Mouse (Mus musculus) mouse embryonic stem cell (cell line): ENCODE measurements around the gene Abcb9.
"Not testable (repeated sequence)": the region's sequence is repeated elsewhere in the genome, so short reads cannot be mapped to it uniquely, and the experiment has no call there.

Experiments used
- in situ Hi-C, 2 experiments: fragments of 300-500 bp; cut with MboI; formaldehyde crosslinking; loops; 1 replicate in 1 of 2; 3 replicates in 1 of 2; pipeline ENCODE4 v1.14.3; 2019 to 2020; ENCODE audit warnings: low sequenced_read_pairs in 2 of 2, low pct_unique_long_range_greater_than_20kb in 1 of 2, mixed read lengths in 1 of 2; ENCODE audit not compliant: unreplicated experiment in 1 of 2

Abcb9 gene

DNA sequence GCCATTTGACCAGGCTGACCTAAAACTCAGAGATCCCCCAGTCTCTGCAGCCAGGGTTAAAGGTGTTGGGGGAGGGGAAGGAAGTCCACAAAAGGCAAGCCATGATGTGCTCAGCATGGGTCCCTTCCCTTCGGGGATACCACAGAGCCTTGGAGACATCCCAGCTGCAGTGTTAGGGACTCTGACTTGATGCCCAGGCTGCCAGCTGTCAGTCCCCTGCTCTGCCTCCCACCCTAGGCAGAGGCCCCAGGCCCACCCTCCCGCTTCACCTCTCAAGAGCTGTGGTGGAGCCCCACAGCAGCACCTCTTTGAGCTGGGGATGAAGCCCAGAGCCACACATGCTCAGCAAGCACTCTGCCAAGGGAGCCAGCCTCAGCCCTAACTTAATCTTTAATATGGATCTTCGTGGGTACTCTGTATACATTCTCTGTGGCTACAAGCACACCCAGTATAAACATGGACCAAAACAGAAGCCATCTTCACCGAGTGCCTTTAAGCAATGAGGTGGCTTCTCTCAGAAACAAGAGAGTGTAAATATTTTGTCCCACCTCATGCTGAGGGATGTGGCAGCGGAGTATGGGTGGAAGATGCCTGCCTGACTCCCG is 17.6 kb downstream of the Abcb9 start:
- in situ Hi-C loops: no loop called here

DNA sequence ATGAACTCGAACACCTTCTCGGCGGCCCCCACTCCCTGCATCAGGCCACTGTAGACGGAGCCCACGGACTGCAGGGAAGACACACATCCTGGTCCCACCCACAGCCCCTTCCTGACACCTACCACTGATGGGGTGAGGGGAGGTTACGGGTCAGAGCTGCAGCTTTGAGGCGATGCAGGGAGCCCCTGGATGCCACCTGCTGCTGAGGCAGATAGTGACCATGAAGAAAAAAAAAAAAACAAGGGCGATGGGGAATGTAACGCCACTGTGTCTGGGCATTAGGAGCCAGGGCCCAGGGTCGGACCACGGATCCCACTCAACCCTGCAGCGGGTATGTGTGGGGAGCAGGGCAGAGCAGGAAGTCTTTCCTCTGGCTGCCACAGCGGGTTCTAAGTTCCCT is 18.4 kb downstream of the Abcb9 start:
- in situ Hi-C loops: no loop called here

DNA sequence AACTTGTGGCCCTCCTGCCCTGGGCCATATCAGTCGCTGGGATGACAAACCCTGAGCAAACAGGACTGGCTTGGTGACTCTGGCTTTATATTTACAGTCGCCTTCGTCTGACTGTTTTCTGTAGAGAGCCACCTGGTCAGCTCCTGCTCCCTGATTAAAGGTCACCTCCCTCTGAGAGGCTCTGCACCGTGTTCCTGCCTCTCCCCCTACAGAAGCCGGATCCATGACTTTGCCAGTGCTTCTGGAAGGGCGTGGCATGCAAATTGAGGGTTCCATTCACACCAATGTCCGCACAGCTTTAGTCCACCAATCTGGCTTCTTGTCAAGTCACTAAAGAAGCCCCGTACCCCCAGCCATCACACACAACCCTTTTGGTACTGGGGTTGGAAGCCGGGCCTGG is 19.0 kb downstream of the Abcb9 start:
- in situ Hi-C loops: no loop called here

DNA sequence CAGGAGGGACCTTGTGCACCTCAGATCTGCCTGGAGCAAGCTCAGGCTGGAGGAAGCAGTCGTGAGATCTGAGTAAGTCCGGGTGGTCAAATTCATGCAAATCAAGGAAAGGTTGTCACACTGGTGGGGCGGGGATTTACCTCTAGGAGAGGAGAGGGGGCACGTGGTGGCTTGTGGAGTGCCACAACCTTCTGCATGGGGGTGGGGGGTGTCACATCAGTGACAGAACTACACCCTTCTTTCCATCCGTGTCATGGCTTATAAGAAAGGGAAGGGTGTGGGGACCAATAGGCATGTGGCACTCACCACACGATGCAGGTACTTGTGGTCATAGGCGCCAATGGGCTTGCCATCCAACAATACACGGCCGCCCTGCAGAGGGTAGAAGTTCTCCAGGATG is 19.9 kb downstream of the Abcb9 start:
- in situ Hi-C loops: no loop called here

DNA sequence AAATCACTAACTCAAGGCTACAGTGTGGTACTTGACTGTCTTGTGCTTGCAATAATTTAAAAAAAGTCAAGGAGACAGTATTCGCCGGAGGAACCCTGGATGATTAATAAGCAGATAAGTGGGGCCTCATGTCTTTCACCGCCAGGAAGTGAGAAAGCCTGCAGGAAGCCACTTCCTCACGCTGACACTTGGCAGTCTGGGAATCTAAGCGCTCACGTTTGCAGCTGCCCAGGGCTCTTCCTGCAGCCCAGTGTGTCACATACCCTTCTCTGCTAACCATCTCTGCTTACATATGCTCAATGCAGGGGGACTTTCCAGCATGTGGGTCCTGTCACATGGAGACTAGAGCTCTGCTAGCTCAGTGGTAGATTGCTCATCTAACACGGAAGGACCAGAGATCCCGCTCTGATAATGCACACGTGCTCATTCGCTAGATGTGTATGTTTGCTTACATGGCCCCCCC is 20.7 kb downstream of the Abcb9 start:
- in situ Hi-C loops: no loop called here

DNA sequence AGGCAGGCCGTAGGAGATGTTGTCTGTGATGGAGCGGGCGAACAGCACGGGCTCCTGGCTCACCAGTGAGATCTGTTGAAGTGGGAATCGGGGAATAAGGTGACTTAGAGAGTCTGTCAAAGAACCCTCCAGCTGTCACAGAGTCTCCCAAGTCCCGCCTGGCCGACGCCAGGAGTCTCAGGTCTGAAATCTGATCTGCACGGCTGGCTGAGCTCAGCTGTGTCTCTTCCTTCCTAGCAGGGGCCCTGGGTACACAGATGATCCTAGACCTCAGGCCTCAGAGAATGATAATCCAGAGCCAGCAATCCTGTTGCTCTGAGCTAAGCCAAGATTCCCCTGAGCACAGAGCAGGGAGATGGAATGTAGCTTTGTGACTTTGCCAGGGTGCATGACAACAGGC is 21.9 kb downstream of the Abcb9 start:
- in situ Hi-C loops: no loop called here

DNA sequence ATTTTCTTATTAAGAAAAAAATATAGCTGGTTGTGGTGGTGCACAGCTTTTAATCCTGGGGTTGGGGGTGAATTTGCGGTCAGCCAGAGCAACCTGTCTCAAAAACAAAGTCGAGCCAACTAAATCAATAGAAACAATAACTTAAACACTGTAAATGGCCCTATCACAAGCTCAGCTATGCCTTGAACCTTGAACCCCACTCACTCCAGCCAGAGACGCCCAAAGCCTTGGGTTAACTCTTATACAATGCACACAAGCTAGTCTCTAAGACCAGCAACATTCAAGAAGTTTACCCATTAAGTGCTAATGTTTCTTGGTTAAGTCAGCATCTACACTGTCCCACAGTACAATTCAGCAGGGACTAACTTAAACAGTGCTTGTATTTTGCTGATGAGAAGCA is 25.9 kb downstream of the Abcb9 start:
- in situ Hi-C loops: no loop called here

DNA sequence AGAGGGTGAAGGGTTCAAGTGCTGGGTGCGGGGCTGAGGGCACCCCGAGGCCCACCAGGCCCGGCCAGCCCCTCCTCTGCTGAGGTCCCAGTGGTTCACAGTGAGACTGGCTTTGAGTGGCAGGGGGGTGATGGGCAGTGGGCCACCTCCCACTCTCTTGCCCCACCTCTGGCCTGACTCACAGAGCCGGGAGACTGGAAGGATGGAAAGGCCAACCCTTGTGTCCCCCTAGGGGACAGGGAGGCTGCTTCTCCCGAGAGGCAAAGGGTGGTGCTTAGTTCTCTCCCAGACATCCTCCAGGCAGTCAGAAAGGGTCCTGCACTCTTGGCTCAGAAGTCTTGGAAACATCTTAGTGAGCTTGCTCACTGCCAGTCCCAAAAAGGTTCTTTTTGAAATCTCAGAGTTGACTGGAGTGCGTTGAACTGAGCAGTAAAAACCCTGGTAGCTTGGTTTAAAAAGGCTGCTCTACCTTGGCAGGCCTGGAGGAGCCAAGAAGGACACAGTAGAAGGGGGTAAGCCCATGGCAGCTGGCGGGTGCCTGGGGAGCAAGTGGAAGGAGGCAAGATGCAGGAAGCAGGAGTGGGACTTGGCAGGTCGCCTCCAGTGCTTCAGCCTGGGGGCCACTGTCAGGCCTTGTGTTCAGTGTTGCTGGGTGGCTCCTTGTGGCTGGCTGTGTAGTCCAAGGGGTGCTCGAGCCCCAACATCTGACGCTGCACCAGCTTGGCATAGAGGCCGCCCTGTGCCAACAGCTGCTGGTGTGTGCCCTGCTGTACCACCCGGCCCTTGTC is 33.4 kb downstream of the Abcb9 start:
- in situ Hi-C loops: no loop called here

DNA sequence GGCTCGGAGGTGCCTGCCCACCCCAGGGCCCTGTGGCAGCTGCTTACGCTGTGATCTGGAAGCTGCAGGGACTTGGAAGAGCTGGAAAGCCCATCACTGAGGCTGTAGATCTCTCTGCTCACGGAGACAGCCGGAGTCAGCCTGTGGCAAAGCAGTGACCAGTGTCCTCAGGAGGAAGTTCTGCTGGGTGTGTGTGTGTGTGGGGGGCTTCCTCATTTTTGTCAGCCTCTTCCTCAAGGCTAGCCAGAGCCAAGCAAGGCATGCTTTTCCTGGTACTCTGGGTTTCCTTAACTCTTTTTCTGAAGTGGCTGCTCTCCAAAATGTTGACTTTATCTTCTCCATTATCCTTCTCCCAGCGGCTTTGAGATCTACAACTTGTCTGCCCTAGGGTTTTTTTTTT is 35.9 kb downstream of the Abcb9 start:
- in situ Hi-C loops: no loop called here

DNA sequence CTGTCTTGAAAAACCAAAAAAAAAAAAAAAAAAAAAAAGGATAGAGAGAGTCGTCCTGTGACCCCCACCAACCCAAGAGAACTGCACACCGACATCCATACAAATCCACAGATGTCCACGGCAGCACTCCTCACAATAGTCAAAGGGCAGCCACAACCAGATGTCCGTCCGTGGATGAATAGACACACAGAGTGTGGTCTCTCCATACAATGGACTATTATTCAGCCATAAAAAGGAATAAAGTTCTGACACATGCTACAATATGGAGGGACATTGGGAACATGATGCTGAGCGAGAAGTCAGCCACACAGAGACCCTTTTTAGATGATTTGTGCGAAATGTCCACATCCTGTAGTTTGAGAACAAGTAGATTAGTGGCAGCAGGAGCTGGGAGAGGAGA is 36.8 kb downstream of the Abcb9 start:
- in situ Hi-C loops: no loop called here

DNA sequence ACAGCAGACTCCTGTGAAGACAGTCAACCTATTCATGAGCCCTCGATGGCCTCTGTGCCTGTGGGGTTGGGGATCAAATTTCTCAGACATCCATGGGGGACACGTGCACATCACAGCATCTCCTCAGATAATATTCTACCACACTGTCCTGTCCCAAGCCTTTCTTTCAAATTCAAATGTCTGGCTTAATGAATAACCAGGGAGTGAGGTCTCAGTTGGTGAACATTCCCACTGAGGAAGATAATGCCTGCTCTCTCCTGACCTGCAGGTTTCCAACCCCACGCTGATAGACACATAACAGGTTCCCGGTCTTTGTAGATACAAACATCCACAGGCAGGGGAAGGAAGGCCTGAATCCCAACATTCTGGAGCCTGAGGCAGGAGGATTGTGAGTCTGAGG is 38.6 kb downstream of the Abcb9 start:
- in situ Hi-C loops: no loop called here

DNA sequence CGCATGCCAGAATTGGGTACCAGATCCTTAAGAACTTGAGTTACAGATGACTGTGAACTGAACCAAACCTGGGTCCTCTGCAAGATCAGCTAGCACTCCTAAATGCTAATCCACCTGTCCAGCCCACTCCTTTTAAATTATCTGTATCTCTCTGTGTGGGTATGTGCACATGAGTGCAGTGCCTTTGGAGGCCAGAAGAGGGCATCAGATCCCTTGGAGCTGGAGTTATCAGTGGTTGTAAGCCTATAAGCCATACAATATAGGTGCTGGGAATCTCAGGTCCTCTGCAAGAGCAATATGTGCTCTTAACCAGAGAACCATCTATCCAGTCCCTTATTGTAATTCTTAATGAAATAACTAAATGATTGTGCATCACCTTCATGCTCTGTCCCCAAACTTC is 39.4 kb downstream of the Abcb9 start:
- in situ Hi-C loops: no loop called here

DNA sequence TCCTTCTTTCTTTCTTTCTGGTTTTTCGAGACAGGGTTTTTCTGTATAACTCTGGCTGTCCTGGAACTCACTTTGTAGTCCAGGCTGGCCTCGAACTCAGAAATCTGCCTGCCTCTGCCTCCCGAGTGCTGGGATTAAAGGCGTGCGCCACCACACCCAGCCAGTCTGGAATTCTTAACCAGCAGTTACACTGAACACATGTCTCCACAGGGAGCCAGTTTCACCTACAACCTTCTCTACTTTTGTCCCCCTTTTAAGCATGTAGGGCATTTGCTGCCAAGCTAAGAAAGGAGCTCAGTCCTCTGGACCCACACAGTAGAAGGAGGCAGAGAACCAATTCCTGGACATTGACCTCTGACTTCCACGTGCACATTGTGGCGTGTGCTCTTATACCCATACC is 43.0 kb downstream of the Abcb9 start:
- in situ Hi-C loops: not testable (repeated sequence)

DNA sequence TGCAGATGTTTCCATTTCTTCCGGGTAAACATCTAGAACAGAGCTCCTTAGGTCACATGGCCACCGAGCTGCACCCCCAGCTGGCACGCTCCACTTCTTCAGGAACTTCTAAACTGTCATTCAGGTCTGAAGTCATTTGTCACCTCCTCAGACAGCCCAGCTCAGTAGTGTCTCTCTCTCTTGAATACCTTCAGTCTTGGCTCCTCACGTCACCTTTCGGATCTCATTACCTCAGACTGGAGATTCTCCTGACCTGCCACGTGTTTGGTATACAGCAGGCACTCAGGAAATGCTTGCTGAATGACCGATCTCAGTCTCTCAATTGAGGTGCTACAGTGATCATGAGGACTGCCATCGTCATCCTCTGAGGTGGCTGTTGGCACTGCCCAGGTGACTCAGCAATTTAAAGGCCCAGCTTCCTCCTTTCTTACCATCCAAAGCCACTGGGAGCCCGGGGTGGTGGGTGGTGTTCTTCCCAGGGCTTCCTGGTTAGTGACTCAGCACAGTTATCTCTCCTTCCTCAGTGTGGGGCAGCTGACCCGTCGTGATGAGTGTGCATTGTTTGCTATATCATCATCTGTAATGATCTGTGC is 43.6 kb downstream of the Abcb9 start:
- in situ Hi-C loops: no loop called here

DNA sequence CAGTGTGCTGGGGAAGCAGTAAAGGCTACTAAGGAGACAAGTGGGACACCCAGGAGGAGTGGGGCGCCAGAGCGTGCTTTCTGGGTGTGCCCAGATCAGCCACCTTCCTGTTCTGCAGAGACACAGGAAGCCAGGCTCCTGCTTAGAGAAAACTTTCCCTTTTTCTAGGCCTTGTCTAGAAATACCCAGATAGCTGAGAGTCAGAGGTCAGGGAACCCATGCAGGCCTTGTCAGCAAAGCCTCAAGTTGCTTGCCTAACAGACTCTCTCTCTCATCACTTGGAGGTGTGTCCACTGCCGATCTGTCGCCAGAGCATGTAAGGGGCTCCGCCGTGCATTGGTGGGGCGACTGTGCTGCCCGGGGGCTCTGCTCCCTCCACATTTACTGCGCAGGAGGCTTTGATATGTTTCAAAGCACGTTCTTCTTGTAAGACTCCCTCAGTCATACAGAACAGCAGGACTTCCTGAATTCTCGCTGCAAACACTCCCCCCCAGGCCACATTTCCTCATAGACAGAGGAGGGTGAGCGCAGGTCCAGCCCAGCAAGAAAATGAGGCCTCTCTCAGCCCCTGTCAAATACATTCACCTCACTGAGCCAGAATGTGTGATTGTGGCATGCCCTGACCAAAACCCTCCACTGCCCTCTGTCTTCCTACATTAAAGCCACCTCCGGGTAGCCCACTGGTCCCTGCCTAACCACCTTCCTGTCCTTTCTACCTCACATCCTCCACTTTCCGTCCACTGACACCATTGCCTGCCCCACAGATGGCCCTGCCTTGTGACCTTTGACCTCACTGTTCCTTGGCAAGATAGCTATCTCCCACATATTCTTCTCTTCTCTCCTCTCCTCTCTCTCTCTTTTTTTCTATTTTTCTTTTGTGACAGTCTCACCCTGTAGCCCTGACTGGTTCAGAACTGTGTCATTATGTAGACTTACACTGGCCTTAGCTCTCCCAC is 45.2 kb downstream of the Abcb9 start:
- in situ Hi-C loops: no loop called here

DNA sequence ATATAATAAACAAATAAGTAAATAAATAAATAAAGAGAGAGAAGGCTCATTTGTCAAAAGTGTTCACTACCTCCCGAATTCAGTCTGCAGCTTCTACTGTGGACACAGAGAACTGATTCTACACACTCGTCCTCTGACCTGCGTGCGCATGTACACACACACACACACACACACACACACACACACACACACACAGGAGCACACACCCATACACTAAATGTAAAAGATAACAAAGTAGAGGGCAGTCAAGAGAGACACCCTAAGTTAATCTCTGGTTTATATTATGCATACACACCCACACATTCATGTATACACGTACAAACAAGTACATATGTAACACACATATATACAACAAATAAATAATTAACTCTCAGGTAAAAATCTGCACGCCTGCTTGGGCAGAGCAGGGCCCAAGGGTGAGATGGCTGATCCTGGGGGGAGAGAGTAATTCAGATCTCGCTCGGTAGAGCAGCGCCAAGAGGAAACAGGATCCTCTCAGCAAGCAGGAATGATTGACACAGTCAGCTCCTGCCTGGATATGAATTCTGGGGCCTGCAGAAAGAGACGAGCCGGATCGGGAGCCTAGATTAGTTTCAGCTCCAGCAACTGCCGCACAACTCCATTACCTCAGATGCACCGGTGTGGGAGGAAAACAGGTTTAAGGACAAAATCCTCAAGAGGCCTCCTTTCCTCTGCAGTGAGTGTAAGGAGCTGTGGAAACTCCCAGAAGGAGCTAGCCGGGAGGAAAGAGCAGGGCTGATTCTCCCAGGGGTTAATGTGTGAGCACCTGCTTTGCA is 46.2 kb downstream of the Abcb9 start:
- in situ Hi-C loops: no loop called here

DNA sequence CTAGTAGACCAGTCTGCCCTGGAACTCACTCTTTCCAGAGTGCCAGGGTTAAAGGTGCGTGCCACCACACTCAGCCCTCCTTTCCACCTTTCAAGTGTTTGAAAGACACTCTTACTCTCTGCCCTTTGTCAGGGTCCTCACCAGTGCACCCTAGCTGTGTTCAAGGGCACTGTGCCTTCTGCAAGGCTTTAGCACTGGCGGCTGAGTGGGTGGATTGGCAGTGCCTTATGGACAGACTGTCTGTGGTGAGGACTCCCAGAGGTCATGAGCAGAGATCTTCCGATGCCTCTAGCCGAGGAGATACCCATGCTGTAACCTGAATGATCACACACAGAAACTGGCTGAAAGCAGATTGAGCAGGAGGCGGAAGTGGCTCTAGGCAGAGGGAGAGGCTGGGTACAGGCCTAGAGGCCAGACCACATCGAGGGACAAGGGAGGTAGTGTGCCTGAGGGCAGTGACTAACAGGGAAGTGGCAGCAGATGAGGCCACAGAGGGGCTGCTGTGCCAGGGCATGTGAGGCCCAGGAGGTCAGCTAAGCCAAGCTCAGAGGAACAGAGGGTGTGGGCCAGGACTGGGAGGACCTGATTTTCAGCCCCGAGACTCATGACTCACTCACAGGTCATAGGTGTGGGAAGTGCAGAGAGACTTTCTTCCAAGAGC is 48.7 kb downstream of the Abcb9 start:
- in situ Hi-C loops: no loop called here
